Mouse (Mus musculus): ENCODE data around the gene Smarca2.

DNA sequence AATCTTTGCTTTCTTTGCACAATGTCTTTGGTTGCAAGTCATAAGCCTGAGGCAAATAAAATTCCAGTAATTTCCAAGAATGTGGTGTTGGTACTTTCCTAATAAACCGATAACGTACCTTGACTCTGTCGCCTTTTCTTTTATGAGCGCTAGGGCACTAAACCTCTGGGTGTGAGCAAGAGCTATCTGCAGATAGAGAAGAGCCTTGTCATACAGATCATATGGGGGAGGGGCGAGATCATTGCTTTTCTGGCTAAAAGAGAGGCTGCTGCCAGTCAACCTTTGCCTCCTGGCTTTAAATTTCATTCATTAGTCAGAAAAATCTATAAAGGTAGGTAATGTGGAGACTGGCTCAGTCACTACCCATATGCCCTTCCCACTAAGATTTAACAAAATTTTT lies 173.3 kb downstream of the Smarca2 start:
- TF ChIP-seq CTCF (IDR thresholded peaks at IDR 0.05; ENCODE audit: low read depth, low read length) (no peak), GATA2 (IDR thresholded peaks at IDR 0.05; ENCODE audit: borderline replicate concordance, low read depth, low read length) (no peak), GATA1 (IDR thresholded peaks at IDR 0.05; ENCODE audit: borderline replicate concordance, low read length) (no peak), POLR2AphosphoS5 (IDR thresholded peaks at IDR 0.05; ENCODE audit: insufficient replicate concordance, low read depth, low read length) (no peak), TAL1 (conservative IDR thresholded peaks at IDR 0.05; ENCODE audit: low read depth, low read length) (no peak)

Measured in G1E (cell line).